ENCODE assay signal across 19 mouse cellular contexts in the genomic region with DNA sequence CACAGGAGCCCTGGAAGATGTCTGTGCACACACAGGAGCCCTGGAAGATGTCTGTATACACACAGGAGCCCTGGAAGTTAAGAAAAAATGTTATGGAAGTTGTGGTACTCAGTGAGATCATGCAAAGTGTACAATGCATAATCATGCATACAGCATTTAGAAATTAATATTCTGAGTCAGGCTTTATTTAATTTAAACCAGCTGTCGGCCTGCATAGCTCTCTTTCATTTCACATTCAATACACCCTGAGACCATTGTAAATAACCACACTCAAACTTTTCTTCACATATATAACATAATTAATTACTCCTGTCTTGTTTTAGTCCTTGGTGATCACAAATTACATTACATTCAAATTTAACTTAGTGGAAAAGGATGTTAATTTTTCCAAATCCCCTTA.
DNase-seq lines count a peak whose midpoint lies in the region; ATAC-seq lines count a peak whose summit lies in the region.
"Had no signal": no experiment of that assay in that cellular context is flagged by ENCODE, and none has a peak within 500 bp of the region (broad histone marks: within the 10 kb centered on the region; RNA-seq: fewer than 3 reads in every experiment).

No protein-coding gene starts in this region.

- DNase-seq in 3T3-L1 (ENCODE audit: low read depth, low spot score) (peak; percentile 20), NIH3T3 (ENCODE audit: low read depth) (peak; percentile 72)
- no peak for DNase-seq in adrenal gland, adult 8-10 months
- no peak for DNase-seq in layer of hippocampus, postnatal 36 days
- DNase-seq: adrenal gland, adult 2 months; adrenal gland, postnatal 14 days; adrenal gland, postnatal 36 days; B cell, adult 2 months; cerebellum, adult 18-20 months; cerebellum, adult 8-10 months; cerebellum, postnatal 10 days; cerebellum, postnatal 25 days; forebrain, postnatal 0 days had no signal

- H3K4me2 ChIP-seq in embryonic facial prominence, embryonic 15.5 days (replicated peaks) = no peak overlapping the region
- H3K4me2 ChIP-seq: forebrain, embryonic 13.5 days; forebrain, embryonic 15.5 days had no signal

- H3K9ac ChIP-seq in embryonic facial prominence, embryonic 15.5 days = no peak overlapping the region
- H3K9ac ChIP-seq: forebrain, embryonic 13.5 days; forebrain, embryonic 15.5 days; forebrain, postnatal 0 days had no signal

- peaks cover 5% of the 10 kb centered on the region; the same call in 1 of the 2 replicates for H3K4me1 ChIP-seq in embryonic facial prominence, embryonic 15.5 days
- H3K4me1 ChIP-seq: forebrain, embryonic 13.5 days; forebrain, embryonic 15.5 days had no signal

- no peaks in the 10 kb centered on the region for H3K9me3 ChIP-seq in embryonic facial prominence, embryonic 15.5 days (replicated peaks)
- H3K9me3 ChIP-seq: forebrain, embryonic 13.5 days; forebrain, embryonic 15.5 days; G1E had no signal

- H3K27ac ChIP-seq in embryonic facial prominence, embryonic 15.5 days (replicated peaks) = peak overlapping the region; percentile 45; the same call in 1 of the 2 replicates
- H3K27ac ChIP-seq: forebrain, embryonic 13.5 days; forebrain, embryonic 15.5 days had no signal

- no peaks in the 10 kb centered on the region for H3K36me3 ChIP-seq in embryonic facial prominence, embryonic 15.5 days
- H3K36me3 ChIP-seq: forebrain, embryonic 15.5 days; G1E had no signal

- ATAC-seq in embryonic facial prominence, embryonic 15.5 days (ENCODE audit: insufficient number of reproducible peaks, low FRiP score, low TSS enrichment, low read depth) = 0 out of 2 replicates have a peak, but pooled peaks have one; percentile 63
- ATAC-seq: CD4-positive, CD25-positive, alpha-beta regulatory T cell, adult 4 months; forebrain, embryonic 13.5 days; forebrain, embryonic 15.5 days; forebrain, postnatal 0 days had no signal

- WGBS in embryonic facial prominence, embryonic 15.5 days = 46% methylated on average over 1 of the region's 1 CpGs

- H3K4me3 ChIP-seq in embryonic facial prominence, embryonic 15.5 days (replicated peaks) = no peak overlapping the region
- H3K4me3 ChIP-seq: forebrain, embryonic 13.5 days; forebrain, embryonic 15.5 days had no signal

- H3K27me3 ChIP-seq in embryonic facial prominence, embryonic 15.5 days = no peaks in the 10 kb centered on the region
- H3K27me3 ChIP-seq: CH12.LX; forebrain, embryonic 13.5 days; forebrain, embryonic 15.5 days had no signal

Comparison
In these comparisons a context has a peak if more than half of its experiments do, and no peak if none do; other contexts are left out.
1. DNase-seq: peak in 3T3-L1 (single experiment) and NIH3T3 (single experiment); none in adrenal gland, adult 8-10 months (single experiment) and layer of hippocampus, postnatal 36 days (0 of 2).